Mouse (Mus musculus): ENCODE results near the gene Cldnd1. TPM values are rescaled to one million over a fixed set of nuclear protein-coding genes. Genes with fewer than 3 reads are reported as not detected.

Cldnd1 gene
- total and polyA plus RNA-seq, 3 experiments: 3.3 to 93.5 (median 18.5) TPM

- ATAC-seq (ENCODE audit: extremely low read depth, insufficient number of reproducible peaks, low FRiP score, poor library complexity, severe bottlenecking) (peak; percentile 71), DNase-seq (ENCODE audit: low spot score) (no peak)
- Histone ChIP-seq H3K36me3 (replicated peaks) (peaks cover 34% of the 10 kb centered on the region), H3K4me3 (ENCODE audit: low read depth, low read length) (no peak overlapping the region), H3K27me3 (ENCODE audit: insufficient read depth, low read length) (no peaks in the 10 kb centered on the region), H3K4me1 (ENCODE audit: insufficient read depth, low read depth, low read length) (peaks cover 38% of the 10 kb centered on the region), H3K9me3 (replicated peaks) (no peaks in the 10 kb centered on the region)
- TF ChIP-seq CTCF (IDR thresholded peaks at IDR 0.05; ENCODE audit: low read depth, low read length) (no peak), GATA2 (IDR thresholded peaks at IDR 0.05; ENCODE audit: borderline replicate concordance, low read depth, low read length) (no peak), POLR2AphosphoS5 (IDR thresholded peaks at IDR 0.05; ENCODE audit: insufficient replicate concordance, low read depth, low read length) (no peak), TAL1 (conservative IDR thresholded peaks at IDR 0.05; ENCODE audit: low read depth, low read length) (no peak), GATA1 (IDR thresholded peaks at IDR 0.05; ENCODE audit: borderline replicate concordance, low read length) (no peak)
These were observed 41.9 kb upstream of the Cldnd1 start for GRCm38 (mm10) chr16:58685548-58686537.

DNA sequence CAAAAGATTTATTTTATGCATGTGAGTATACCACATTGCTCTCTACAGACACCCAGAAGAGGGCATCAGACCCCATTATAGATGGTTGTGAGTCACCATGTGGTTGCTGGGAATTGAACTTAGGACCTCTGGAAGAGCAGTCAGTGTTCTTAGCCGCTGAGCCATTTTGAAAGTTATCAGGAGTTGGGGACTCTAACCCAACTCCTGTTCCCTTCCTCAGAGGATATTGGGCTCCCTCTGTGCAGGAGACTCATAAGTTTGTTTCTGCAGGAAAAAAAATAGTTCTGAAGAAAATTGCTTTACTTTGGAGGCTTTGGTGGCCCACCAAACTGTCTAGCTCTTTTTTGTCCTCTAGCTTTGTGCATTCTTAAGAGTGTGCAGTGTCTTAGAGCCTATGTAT is 39.2 kb upstream of the Cldnd1 start:
- Histone ChIP-seq H3K4me3 (ENCODE audit: low read depth, low read length) (no peak overlapping the region), H3K4me1 (ENCODE audit: insufficient read depth, low read depth, low read length) (peaks cover 29% of the 10 kb centered on the region), H3K36me3 (replicated peaks) (peaks cover 11% of the 10 kb centered on the region), H3K27me3 (ENCODE audit: insufficient read depth, low read length) (no peaks in the 10 kb centered on the region), H3K9me3 (replicated peaks) (no peaks in the 10 kb centered on the region)
- no peak for TF ChIP-seq CTCF (IDR thresholded peaks at IDR 0.05; ENCODE audit: low read depth, low read length)
- TF ChIP-seq GATA2 (IDR thresholded peaks at IDR 0.05; ENCODE audit: borderline replicate concordance, low read depth, low read length): no peak
- no peak for TF ChIP-seq GATA1 (IDR thresholded peaks at IDR 0.05; ENCODE audit: borderline replicate concordance, low read length)
- TF ChIP-seq POLR2AphosphoS5 (IDR thresholded peaks at IDR 0.05; ENCODE audit: insufficient replicate concordance, low read depth, low read length): no peak
- TF ChIP-seq TAL1 (conservative IDR thresholded peaks at IDR 0.05; ENCODE audit: low read depth, low read length): no peak
- ATAC-seq (ENCODE audit: extremely low read depth, insufficient number of reproducible peaks, low FRiP score, poor library complexity, severe bottlenecking): no peak
- DNase-seq (ENCODE audit: low spot score): no peak

GRCm38 (mm10) chr16:58689555-58690169 is 38.0 kb upstream of the Cldnd1 start:
- H3K4me3 ChIP-seq (ENCODE audit: low read depth, low read length): no peak overlapping the region
- TF ChIP-seq POLR2AphosphoS5 (IDR thresholded peaks at IDR 0.05; ENCODE audit: insufficient replicate concordance, low read depth, low read length) (no peak), GATA2 (IDR thresholded peaks at IDR 0.05; ENCODE audit: borderline replicate concordance, low read depth, low read length) (no peak), GATA1 (IDR thresholded peaks at IDR 0.05; ENCODE audit: borderline replicate concordance, low read length) (no peak), CTCF (IDR thresholded peaks at IDR 0.05; ENCODE audit: low read depth, low read length) (no peak), TAL1 (conservative IDR thresholded peaks at IDR 0.05; ENCODE audit: low read depth, low read length) (no peak)
- H3K27me3 ChIP-seq (ENCODE audit: insufficient read depth, low read length): no peaks in the 10 kb centered on the region
- H3K4me1 ChIP-seq (ENCODE audit: insufficient read depth, low read depth, low read length): peaks cover 27% of the 10 kb centered on the region
- peaks cover 11% of the 10 kb centered on the region for H3K36me3 ChIP-seq (replicated peaks)
- DNase-seq (ENCODE audit: low spot score) (no peak), ATAC-seq (ENCODE audit: extremely low read depth, insufficient number of reproducible peaks, low FRiP score, poor library complexity, severe bottlenecking) (no peak)
- no peaks in the 10 kb centered on the region for H3K9me3 ChIP-seq (replicated peaks)

DNA sequence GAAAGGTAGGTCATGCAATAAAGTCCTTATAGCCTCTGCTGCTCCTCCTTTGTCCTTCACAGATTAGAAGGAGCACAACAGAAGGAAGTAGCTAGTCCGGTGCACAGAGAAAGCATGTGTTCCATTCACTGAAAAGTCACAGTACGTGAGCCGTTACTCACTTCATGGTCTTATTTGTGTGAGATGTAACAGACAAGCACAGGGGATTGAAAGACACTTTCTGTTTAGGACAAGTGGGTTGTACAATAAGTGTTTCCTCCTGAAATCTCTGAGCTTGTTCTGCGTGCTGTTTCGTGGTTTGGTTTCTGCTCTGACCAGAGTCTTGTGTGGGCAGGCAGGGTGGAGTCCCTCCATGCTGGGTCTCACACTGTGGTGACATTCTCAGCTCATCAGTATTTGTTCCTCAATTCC is 37.4 kb upstream of the Cldnd1 start:
- no peak for ATAC-seq (ENCODE audit: extremely low read depth, insufficient number of reproducible peaks, low FRiP score, poor library complexity, severe bottlenecking)
- no peak for DNase-seq (ENCODE audit: low spot score)
- H3K4me3 ChIP-seq (ENCODE audit: low read depth, low read length): no peak overlapping the region
- no peak for TF ChIP-seq CTCF (IDR thresholded peaks at IDR 0.05; ENCODE audit: low read depth, low read length)
- no peak for TF ChIP-seq TAL1 (conservative IDR thresholded peaks at IDR 0.05; ENCODE audit: low read depth, low read length)
- no peak for TF ChIP-seq POLR2AphosphoS5 (IDR thresholded peaks at IDR 0.05; ENCODE audit: insufficient replicate concordance, low read depth, low read length)
- TF ChIP-seq GATA2 (IDR thresholded peaks at IDR 0.05; ENCODE audit: borderline replicate concordance, low read depth, low read length): no peak
- TF ChIP-seq GATA1 (IDR thresholded peaks at IDR 0.05; ENCODE audit: borderline replicate concordance, low read length): no peak
- H3K9me3 ChIP-seq (replicated peaks): no peaks in the 10 kb centered on the region
- peaks cover 11% of the 10 kb centered on the region for H3K36me3 ChIP-seq (replicated peaks)
- no peaks in the 10 kb centered on the region for H3K27me3 ChIP-seq (ENCODE audit: insufficient read depth, low read length)
- H3K4me1 ChIP-seq (ENCODE audit: insufficient read depth, low read depth, low read length): peaks cover 27% of the 10 kb centered on the region

GRCm38 (mm10) chr16:58694091-58694490 is 33.6 kb upstream of the Cldnd1 start:
- Histone ChIP-seq H3K4me3 (ENCODE audit: low read depth, low read length) (no peak overlapping the region), H3K4me1 (ENCODE audit: insufficient read depth, low read depth, low read length) (peaks cover 20% of the 10 kb centered on the region), H3K36me3 (replicated peaks) (no peaks in the 10 kb centered on the region), H3K27me3 (ENCODE audit: insufficient read depth, low read length) (no peaks in the 10 kb centered on the region), H3K9me3 (replicated peaks) (no peaks in the 10 kb centered on the region)
- TF ChIP-seq TAL1 (conservative IDR thresholded peaks at IDR 0.05; ENCODE audit: low read depth, low read length) (no peak), GATA2 (IDR thresholded peaks at IDR 0.05; ENCODE audit: borderline replicate concordance, low read depth, low read length) (no peak), POLR2AphosphoS5 (IDR thresholded peaks at IDR 0.05; ENCODE audit: insufficient replicate concordance, low read depth, low read length) (no peak), GATA1 (IDR thresholded peaks at IDR 0.05; ENCODE audit: borderline replicate concordance, low read length) (no peak), CTCF (IDR thresholded peaks at IDR 0.05; ENCODE audit: low read depth, low read length) (no peak)
- ATAC-seq (ENCODE audit: extremely low read depth, insufficient number of reproducible peaks, low FRiP score, poor library complexity, severe bottlenecking) (no peak), DNase-seq (ENCODE audit: low spot score) (no peak)

- no peaks in the 10 kb centered on the region for H3K9me3 ChIP-seq (replicated peaks)
- TF ChIP-seq CTCF (IDR thresholded peaks at IDR 0.05; ENCODE audit: low read depth, low read length) (no peak), POLR2AphosphoS5 (IDR thresholded peaks at IDR 0.05; ENCODE audit: insufficient replicate concordance, low read depth, low read length) (no peak), GATA1 (IDR thresholded peaks at IDR 0.05; ENCODE audit: borderline replicate concordance, low read length) (no peak), GATA2 (IDR thresholded peaks at IDR 0.05; ENCODE audit: borderline replicate concordance, low read depth, low read length) (no peak), TAL1 (conservative IDR thresholded peaks at IDR 0.05; ENCODE audit: low read depth, low read length) (no peak)
- DNase-seq (ENCODE audit: low spot score) (no peak), ATAC-seq (ENCODE audit: extremely low read depth, insufficient number of reproducible peaks, low FRiP score, poor library complexity, severe bottlenecking) (no peak)
- H3K27me3 ChIP-seq (ENCODE audit: insufficient read depth, low read length): 0 out of 2 replicates have a peak, but pooled peaks cover 4% of the 10 kb centered on the region
- H3K36me3 ChIP-seq (replicated peaks): no peaks in the 10 kb centered on the region
- no peak overlapping the region for H3K4me3 ChIP-seq (ENCODE audit: low read depth, low read length)
- peaks cover 10% of the 10 kb centered on the region for H3K4me1 ChIP-seq (ENCODE audit: insufficient read depth, low read depth, low read length)
These were observed 30.9 kb upstream of the Cldnd1 start for GRCm38 (mm10) chr16:58696796-58697195.

All from G1E (cell line).